Mouse (Mus musculus) forebrain, embryonic 11.5 days (tissue): ENCODE data around the gene Pwwp2a. TPM values are rescaled to one million over a fixed set of nuclear protein-coding genes. Genes with fewer than 3 reads are reported as not detected.

ENCODE experiments used
- ATAC-seq: fragments of 200-750 bp; cut with Nextera tagmentation; replicated peaks from 2 replicates; pipeline ENCODE4 v1.8.0; 2017; ENCODE audit warnings: moderate TSS enrichment; ENCODE audit not compliant: low FRiP score
- DNase-seq: peaks from one replicate; pipeline ENCODE4 v3.0.0-alpha.2; 2017; ENCODE audit warnings: low spot score
- H3K27ac ChIP-seq: fragments of 300-500 bp; sonication (generic); 2 replicates; pipeline ENCODE4 v1.5.1; 2014; ENCODE audit warnings: low read depth, low read length
- H3K27me3 ChIP-seq: fragments of 300-500 bp; sonication (generic); 2 replicates; pipeline ENCODE4 v1.6.1; 2014; ENCODE audit warnings: mild to moderate bottlenecking, low read length, mixed read lengths; ENCODE audit not compliant: control insufficient read depth, insufficient read depth
- H3K36me3 ChIP-seq: fragments of 300-500 bp; sonication (generic); 2 replicates; pipeline ENCODE4 v1.6.1; 2014; ENCODE audit warnings: mild to moderate bottlenecking, low read length, moderate library complexity, mixed read lengths; ENCODE audit not compliant: control insufficient read depth, insufficient read depth
- H3K4me1 ChIP-seq: fragments of 300-500 bp; sonication (generic); replicated peaks from 2 replicates; pipeline ENCODE4 v1.6.1; 2014; ENCODE audit warnings: low read length, mixed read lengths; ENCODE audit not compliant: control insufficient read depth, insufficient read depth
- H3K4me2 ChIP-seq: fragments of 300-500 bp; sonication (generic); 2 replicates; pipeline ENCODE4 v1.6.1; 2014; ENCODE audit warnings: low read depth, mild to moderate bottlenecking, low read length, moderate library complexity, mixed read lengths; ENCODE audit not compliant: severe bottlenecking
- H3K4me3 ChIP-seq: fragments of 300-500 bp; sonication (generic); 2 replicates; pipeline ENCODE4 v1.5.1; 2014; ENCODE audit warnings: low read depth, low read length
- H3K9ac ChIP-seq: fragments of 300-500 bp; sonication (generic); 2 replicates; pipeline ENCODE4 v1.6.1; 2014; ENCODE audit warnings: low read length
- H3K9me3 ChIP-seq: fragments of 300-500 bp; sonication (generic); 2 replicates; pipeline ENCODE4 v1.6.1; 2016; ENCODE audit warnings: low read length, mixed read lengths; ENCODE audit not compliant: control insufficient read depth
- WGBS: fragments of 180-500 bp; shearing (Covaris S2); extraction: QIAGEN DNeasy Blood & Tissue Kit; methylation state at CpG from one replicate; pipeline ENCODE4 v1.1.7; 2014; 5-methylcytosine and 5-hydroxymethylcytosine counted together
- polyA plus RNA-seq: library from polyadenylated mRNA; unstranded; fragments of >200 nt; fragmentation: Nextera tagmentation; extraction: Ambion mirVana; gene quantifications from 2 replicates; pipeline ENCODE4 v1.2.1, GENCODE M21; 2014

Gene Pwwp2a
- polyA plus RNA-seq, 1 experiment from 2014 or later: 44.7 TPM

GRCm38 (mm10) chr11:43653051-43653475, 28.7 kb upstream of the Pwwp2a start:
- DNase-seq: peak; percentile 76
- H3K4me2 ChIP-seq: no peak overlapping the region
- peaks cover 6% of the 10 kb centered on the region; the same call in 1 of the 2 replicates for H3K4me1 ChIP-seq
- WGBS: 13% methylated on average over 14 of the region's 14 CpGs
- no peaks in the 10 kb centered on the region for H3K27me3 ChIP-seq
- peak; percentile 88 for ATAC-seq
- no peak overlapping the region; the same call in 1 of the 2 replicates for H3K27ac ChIP-seq
- H3K4me3 ChIP-seq: no peak overlapping the region
- no peaks in the 10 kb centered on the region for H3K9me3 ChIP-seq
- 0 out of 2 replicates have a peak overlapping the region, but pooled peaks have one; percentile 0 for H3K9ac ChIP-seq
- no peaks in the 10 kb centered on the region for H3K36me3 ChIP-seq

DNA sequence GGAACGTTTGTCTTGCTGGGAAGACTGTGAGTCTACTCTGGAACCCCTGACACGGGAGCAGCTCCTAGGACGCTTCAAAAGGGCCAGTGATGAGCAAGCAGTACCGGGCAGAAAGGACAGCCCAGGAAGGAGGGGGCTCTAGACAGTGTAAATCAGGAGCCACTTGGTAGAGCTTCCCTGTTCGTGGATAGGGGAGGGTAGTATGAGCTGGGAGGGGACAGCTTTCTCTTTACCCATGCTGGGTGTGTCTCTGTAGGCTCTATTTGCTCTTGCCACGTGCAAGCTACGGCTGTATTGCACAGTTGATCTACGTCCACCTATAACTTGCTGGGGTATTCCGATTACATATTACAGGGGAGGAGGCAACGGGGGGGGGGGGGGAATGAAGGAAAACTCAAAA, 25.3 kb upstream of the Pwwp2a start:
- 81% methylated on average over 10 of the region's 10 CpGs for WGBS

DNA sequence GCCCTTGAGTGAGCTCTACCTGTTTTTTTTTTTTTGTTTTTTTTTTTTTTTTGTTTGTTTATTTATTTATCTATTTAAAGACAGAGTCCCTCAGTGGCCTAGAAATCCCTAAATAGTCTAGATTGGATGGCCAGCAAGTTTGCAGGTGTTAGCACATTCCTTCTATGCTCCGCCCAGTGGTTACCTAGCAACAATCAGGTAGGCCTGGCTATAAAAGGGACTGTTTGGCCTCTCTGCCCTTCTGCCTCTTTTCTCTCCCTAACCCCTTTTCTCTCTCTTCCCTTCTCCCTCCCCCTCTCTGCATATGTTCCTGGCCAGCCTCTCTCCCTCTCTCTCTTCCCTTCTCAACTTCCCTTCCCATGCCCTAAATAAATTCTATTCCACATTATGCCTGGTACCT, 23.8 kb upstream of the Pwwp2a start:
- Histone ChIP-seq H3K4me3 (no peak overlapping the region), H3K4me2 (no peak overlapping the region), H3K9ac (no peak overlapping the region), H3K4me1 (peaks cover 3% of the 10 kb centered on the region; the same call in 1 of the 2 replicates), H3K9me3 (no peaks in the 10 kb centered on the region), H3K27ac (no peak overlapping the region), H3K27me3 (no peaks in the 10 kb centered on the region), H3K36me3 (no peaks in the 10 kb centered on the region)
- ATAC-seq: no peak
- DNase-seq: no peak
- 92% methylated on average over 1 of the region's 1 CpGs for WGBS

More for the DNA sequence above, 25.3 kb upstream of the Pwwp2a start:
- Histone ChIP-seq H3K36me3 (no peaks in the 10 kb centered on the region), H3K27ac (no peak overlapping the region), H3K27me3 (no peaks in the 10 kb centered on the region), H3K4me3 (no peak overlapping the region), H3K4me2 (no peak overlapping the region), H3K4me1 (peaks cover 6% of the 10 kb centered on the region; the same call in 1 of the 2 replicates), H3K9me3 (no peaks in the 10 kb centered on the region), H3K9ac (no peak overlapping the region)
- DNase-seq (no peak), ATAC-seq (no peak)

GRCm38 (mm10) chr11:43667038-43667745, 14.6 kb upstream of the Pwwp2a start:
- Histone ChIP-seq H3K4me3 (no peak overlapping the region), H3K27me3 (no peaks in the 10 kb centered on the region), H3K9me3 (no peaks in the 10 kb centered on the region), H3K36me3 (no peaks in the 10 kb centered on the region), H3K4me2 (no peak overlapping the region), H3K9ac (no peak overlapping the region), H3K4me1 (no peaks in the 10 kb centered on the region; the same call in 1 of the 2 replicates), H3K27ac (peak overlapping the region; percentile 21; the same call in 1 of the 2 replicates)
- ATAC-seq: peak; percentile 90
- WGBS: 50% methylated on average over 19 of the region's 19 CpGs
- peak; percentile 61 for DNase-seq

DNA sequence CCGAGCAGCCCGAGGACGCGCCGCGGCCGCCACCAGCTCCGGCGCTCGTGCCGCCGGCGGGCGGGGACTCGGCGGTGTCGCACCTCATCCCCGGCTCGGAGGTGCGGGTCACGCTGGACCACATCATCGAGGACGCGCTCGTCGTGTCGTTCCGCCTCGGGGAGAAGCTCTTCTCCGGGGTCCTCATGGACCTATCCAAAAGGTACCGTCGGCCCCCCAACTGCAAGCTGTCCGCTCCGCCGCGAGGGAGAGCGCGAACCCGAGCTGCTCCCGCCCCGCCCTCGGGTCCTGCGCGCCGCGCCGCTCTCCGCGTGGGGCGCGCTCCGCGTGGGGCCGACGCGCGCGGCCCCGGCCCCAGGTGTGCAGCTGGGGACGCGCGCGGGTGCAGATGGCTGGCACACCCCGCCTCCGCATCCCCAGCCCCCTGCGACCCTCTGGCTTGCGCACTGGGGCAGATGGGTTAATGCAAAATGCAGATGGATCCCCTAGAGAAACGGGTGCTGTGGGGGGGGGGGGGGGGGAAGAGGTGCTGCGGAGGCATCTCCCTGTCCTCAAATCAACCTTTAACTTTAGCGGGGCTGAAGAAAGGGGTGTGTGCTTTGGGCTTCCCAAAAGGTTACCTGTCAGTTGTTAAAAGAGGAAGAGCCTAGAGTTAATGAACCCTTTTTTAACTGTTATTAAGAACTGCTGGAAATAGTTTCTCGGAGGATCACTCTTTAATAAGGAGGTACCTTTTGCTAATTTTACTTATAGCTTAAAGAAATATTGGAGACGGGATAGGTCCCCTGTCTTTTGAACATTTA, 818 bp downstream of the Pwwp2a start:
- H3K4me3 ChIP-seq: peak overlapping the region; percentile 96
- peaks cover 2% of the 10 kb centered on the region; the same call in 1 of the 2 replicates for H3K4me1 ChIP-seq
- DNase-seq: peak; percentile 79
- peak overlapping the region; percentile 90 for H3K27ac ChIP-seq
- H3K4me2 ChIP-seq: peak overlapping the region; percentile 68
- H3K9me3 ChIP-seq: no peaks in the 10 kb centered on the region
- H3K36me3 ChIP-seq: no peaks in the 10 kb centered on the region
- no peaks in the 10 kb centered on the region for H3K27me3 ChIP-seq
- ATAC-seq: peak; percentile 47; the same call in 1 of the 2 replicates
- 2% methylated on average over 57 of the region's 72 CpGs for WGBS
- H3K9ac ChIP-seq: peak overlapping the region; percentile 97

GRCm38 (mm10) chr11:43688850-43689249, 7.1 kb downstream of the Pwwp2a start:
- Histone ChIP-seq H3K4me1 (no peaks in the 10 kb centered on the region), H3K27me3 (no peaks in the 10 kb centered on the region), H3K9me3 (no peaks in the 10 kb centered on the region), H3K36me3 (no peaks in the 10 kb centered on the region; the same call in 1 of the 2 replicates), H3K4me2 (no peak overlapping the region), H3K27ac (no peak overlapping the region), H3K9ac (no peak overlapping the region), H3K4me3 (no peak overlapping the region)
- ATAC-seq (no peak), DNase-seq (no peak)
- WGBS: 97% methylated on average over 1 of the region's 1 CpGs

DNA sequence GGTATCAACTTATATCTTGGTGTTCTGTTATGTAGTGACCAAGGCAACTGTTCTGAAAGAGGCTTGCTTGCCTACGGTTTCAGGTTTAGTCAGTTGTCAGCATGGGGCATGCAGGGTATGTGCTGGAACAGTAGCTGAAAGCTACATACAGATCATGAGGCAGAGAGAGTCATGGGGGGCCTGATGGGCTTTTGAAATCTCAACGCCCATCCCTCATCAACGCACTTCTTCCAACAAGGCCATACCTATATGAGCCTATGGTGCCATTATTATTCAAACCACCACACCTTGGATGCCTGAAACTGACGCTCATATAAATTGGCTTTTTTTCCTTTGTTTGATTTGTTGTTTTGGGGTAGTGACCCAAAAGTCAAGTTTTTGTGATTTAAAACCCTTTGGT, 14.8 kb downstream of the Pwwp2a start:
- H3K27me3 ChIP-seq: no peaks in the 10 kb centered on the region
- no peak overlapping the region for H3K9ac ChIP-seq
- no peak overlapping the region for H3K27ac ChIP-seq
- no peaks in the 10 kb centered on the region; the same call in 1 of the 2 replicates for H3K36me3 ChIP-seq
- H3K4me1 ChIP-seq: no peaks in the 10 kb centered on the region
- WGBS: 81% methylated on average over 4 of the region's 4 CpGs
- no peak for ATAC-seq
- no peak overlapping the region for H3K4me2 ChIP-seq
- H3K9me3 ChIP-seq: no peaks in the 10 kb centered on the region
- no peak for DNase-seq
- H3K4me3 ChIP-seq: no peak overlapping the region

DNA sequence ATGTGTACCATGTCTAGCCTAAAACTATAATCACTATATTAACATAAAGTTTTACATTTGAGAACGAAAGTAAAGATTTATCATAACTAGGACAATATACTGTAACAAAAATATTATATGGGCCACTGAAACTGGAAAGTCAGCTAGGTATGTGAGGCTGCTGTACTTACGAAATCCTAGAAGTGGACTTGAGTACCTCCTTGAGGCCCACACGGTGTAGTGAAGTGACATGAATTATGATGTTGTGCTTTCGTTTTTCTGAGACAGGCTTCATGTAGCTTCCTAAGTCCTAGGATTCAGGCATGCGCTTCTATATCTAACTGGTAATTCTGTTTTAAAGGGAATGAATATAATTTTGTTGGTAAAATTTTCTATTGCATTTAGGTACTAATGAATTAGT, 16.8 kb downstream of the Pwwp2a start:
- WGBS: 90% methylated on average over 5 of the region's 5 CpGs
- Histone ChIP-seq H3K4me3 (no peak overlapping the region), H3K4me1 (no peaks in the 10 kb centered on the region), H3K27me3 (no peaks in the 10 kb centered on the region), H3K9ac (no peak overlapping the region), H3K4me2 (no peak overlapping the region), H3K27ac (no peak overlapping the region), H3K9me3 (no peaks in the 10 kb centered on the region), H3K36me3 (no peaks in the 10 kb centered on the region; the same call in 1 of the 2 replicates)
- no peak for ATAC-seq
- DNase-seq: no peak
